Mouse (Mus musculus) CD8-positive naive resting alpha-beta T cell, adult 2 months (primary cell): ENCODE results near the gene Tm9sf2.
"Not testable (repeated sequence)": the region's sequence is repeated elsewhere in the genome, so short reads cannot be mapped to it uniquely, and the experiment has no call there.

ENCODE experiments used
- DNase-seq, 2 experiments: peaks; one replicate each; pipeline ENCODE4 v3.0.0; 2022; ENCODE audit warnings: low read depth in 2 of 2, low spot score in 2 of 2

Tm9sf2 gene

DNA sequence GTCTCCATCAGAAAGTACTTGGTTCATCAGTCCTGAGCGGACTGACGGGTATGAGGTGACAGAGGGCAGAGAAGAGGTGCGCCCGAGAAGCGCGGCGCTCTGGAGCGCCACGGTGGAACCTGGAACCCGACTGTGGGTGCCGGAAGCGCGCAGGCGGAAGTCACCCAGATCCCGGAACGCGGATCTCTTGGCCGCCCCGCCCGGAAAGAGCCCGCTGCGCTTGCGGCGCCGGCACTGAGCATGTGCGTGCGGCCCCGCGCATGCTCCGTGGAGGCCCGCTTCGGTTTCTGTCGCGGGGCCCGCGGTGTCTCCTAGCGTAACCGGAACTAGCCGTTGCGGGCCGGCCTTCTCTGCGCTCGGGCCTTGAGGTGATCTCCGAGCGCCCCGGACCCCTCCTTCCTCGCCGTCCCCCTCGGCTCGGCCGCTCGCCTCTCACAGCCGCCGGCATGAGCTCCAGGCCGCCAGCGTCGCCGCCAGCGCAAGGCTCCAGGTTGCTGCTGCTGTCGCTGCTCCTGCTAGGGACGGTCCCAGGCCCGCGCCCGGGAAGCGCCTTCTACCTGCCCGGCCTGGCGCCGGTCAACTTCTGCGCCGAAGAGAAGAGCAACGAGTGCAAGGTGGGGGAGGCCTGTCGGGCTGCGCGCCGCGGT is at the start of gene Tm9sf2:
Gene Tm9sf2 (plus strand): TSS at position 217 of the 647 bp plus-strand sequence.
- DNase-seq: peak; percentile 87 to 91

GRCm38 (mm10) chr14:122057941-122058346 is 48.9 kb upstream of the Tm9sf2 start:
- DNase-seq: no peak

DNA sequence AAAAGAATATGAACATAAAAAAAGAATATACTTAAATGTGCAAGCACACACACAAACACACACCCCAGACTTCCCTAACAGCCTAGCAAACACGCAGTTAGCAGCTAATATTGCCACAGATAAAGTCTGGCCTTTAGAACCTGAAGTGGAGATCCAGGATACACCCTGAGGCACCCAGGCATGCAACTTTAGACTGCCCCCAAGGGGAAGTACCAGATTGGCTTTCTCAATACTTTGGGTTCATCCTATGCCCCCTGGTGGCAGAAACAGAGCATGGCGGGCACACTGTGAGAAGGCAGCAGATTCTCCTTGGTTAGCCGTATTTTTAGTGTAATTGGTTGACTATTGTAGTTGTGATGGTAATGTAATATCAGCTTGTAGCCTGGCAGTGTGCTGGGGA is 46.2 kb upstream of the Tm9sf2 start:
- DNase-seq: peak; percentile 82 to 93

DNA sequence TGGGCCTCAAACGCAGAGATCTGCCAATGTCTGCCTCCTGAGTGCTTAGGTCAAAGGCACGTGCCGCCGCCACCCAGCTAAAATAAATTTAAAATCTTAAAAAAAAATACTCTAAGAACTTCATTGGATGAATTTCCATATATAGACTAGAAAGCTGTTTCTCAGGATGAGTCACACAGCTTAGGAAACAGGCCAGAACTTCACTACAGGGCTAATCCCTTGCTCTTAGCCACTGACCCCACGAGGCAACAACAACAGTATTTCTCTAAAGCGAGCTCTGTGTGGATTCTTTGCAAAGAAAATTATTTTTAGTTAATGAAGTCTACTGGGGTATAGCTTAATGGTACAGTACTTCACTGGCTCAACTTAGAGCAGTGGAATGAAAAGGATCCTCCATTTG is 45.5 kb upstream of the Tm9sf2 start:
- no peak for DNase-seq

DNA sequence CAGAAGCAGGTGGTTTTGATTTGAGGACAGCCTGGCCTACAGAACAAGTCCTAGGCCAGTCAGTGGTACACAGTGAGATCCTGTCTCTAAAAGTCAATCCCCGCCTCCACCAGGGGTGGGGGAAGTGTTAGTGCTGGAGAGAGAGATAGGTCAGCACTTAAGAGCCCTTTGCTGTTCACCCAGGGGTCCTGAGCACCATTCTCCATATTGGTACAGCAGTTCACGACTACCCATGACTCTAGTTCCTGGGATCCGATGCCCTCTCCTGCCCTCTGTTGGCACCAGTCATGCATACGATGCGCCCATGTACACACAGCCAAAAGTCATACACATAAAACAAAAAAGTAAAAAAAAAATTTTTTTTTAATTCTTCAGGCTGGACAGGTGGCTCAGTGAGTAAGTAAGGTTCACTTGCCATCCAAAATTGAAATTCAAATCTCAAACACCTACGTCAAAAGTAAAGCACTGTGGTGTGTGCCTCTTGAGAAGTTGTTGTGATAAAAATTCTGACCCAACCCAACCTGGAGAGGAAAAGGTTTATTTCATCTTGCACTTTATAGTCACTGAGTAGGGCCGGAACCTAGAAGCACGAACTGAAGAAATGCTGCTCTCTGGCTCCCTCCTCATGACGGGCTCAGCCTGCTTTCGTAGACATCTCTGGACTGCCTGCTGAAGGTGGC is 44.3 kb upstream of the Tm9sf2 start:
- DNase-seq: peak; percentile 37 to 51

DNA sequence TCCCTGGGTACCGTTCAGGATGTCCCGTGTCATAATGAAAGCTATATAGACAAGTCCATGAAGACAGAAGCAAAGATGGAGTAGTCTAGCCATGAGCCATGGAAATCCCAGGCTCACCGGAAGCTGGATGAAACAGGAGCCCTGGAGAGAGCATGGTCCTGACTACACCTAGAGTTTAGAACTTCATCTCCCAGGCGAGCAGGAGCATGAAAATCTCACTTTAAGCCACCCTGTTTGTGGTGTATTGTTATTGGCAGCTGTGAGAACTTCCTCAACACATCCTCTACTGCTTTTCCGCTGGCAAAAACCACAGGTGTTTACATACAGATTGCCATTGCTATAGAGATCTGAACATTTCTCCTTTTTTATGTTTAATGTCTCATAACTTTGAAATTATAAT is 43.2 kb upstream of the Tm9sf2 start:
- DNase-seq: peak; percentile 33 to 53

DNA sequence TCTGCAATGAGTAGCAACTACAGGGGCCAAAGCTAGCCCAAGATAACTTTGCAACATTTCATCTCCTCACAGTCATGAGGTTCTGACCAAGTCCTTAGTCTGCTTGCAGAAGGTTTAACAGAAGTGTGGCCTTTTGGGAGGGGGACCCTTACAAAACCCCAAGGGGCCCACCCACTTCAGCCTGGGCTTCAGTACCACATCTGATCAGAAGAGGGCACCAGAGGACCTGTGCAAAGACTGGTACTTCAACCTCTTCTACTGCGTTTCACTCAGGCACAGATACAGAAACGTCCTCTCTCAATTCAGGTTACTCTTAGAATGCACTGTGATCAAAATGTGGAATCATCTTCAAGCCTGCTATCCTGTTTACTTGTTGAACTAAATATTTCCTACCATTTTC is 42.3 kb upstream of the Tm9sf2 start:
- peak; percentile 74 to 83 for DNase-seq

DNA sequence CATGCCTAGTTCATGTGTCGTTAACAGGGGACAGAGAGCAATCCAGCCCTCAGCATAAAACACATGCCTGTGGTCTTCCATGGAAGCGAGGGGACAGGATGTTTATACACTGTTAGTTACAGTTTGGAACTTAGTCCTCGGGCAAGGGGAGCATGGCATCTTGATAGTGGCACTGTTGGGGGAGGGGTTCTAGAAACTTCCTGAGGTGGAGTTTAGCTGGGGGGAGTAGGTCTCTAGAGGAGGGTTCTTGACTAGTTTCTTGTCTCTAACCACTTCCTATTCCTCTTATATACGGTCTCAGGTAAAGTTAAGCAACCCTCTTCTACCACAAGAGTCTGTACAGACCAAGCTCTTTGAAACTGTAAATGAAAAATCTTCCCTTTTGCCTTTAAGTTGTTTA is 40.6 kb upstream of the Tm9sf2 start:
- DNase-seq: peak; percentile 50 to 72

DNA sequence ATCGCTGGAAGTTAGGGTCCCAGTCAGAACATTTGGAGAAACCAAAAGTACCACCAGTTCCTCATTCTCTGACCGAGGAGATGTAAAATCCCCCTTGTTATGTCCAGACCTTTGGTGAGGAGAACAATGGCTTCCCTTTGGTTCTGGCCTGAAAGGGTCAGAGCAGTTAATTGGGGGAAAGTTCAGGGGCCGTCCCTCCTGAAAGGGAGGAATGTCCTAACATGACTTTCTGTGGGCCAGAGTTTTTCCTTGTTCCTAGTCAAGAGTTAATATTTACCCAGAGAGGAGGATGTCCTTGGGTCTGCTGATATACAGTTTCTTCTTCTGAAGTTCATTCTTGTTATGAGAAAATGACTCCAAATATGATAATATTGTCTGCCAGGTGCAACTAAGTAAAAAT is 38.8 kb upstream of the Tm9sf2 start:
- DNase-seq: not testable (repeated sequence)

GRCm38 (mm10) chr14:122068801-122069695 is 37.8 kb upstream of the Tm9sf2 start:
- DNase-seq: no peak

DNA sequence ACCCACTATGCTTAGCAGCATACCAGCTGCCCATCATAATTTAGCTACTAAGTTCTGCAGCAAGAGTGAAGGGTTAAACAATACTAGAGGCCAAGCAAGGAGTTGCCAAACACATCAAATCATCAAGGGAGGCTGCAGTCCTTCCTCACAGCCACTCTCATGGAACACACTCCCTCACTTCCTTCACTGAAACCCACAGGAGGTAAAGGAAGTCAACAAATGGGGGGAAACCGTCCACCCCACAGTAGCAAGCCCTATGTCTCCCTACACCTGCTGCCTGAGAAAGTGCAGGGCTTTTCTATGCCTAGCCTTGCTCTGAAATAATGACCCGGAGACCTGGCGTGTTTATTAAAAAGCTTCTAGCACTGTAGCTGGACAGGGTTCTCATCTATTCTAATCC is 36.9 kb upstream of the Tm9sf2 start:
- DNase-seq: peak; percentile 30 to 45

DNA sequence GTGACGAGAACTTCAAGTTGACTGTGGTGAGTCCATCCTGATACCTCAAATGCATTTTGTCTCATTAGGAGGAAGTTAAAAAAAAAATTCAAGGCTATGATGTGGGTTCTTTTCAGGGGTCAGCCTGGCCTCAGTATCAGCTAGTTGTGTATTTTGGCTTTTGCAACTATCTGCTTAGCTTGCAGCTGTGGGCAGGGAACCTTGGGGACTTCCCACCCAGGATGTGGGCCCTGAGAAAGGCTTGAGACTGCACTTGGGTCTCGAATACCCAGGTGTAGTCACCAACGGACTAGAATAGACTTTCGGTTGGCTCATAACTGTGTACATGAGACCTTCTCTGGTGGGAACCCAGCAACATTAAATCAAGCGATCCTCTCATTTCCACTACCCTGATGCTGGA is 33.4 kb upstream of the Tm9sf2 start:
- no peak for DNase-seq

DNA sequence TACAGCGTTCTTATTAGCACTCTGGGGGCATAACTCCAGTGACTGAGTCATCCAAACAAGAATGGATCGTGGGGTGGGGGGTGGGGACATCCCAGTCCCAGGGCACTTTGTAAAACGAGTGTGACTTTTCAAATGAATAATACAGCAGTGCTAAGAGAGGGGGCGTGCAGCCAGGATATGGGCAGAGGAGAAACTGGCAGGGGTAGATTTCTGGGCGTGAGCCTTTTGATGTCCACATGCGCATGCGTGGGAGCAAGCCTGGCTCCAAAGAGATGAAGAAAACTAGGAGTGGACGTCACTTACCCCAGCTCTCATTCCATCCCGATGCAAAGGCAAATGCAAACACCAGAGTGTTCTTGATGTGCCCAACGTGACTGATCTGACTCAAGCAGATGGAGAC is 32.5 kb upstream of the Tm9sf2 start:
- no peak for DNase-seq

DNA sequence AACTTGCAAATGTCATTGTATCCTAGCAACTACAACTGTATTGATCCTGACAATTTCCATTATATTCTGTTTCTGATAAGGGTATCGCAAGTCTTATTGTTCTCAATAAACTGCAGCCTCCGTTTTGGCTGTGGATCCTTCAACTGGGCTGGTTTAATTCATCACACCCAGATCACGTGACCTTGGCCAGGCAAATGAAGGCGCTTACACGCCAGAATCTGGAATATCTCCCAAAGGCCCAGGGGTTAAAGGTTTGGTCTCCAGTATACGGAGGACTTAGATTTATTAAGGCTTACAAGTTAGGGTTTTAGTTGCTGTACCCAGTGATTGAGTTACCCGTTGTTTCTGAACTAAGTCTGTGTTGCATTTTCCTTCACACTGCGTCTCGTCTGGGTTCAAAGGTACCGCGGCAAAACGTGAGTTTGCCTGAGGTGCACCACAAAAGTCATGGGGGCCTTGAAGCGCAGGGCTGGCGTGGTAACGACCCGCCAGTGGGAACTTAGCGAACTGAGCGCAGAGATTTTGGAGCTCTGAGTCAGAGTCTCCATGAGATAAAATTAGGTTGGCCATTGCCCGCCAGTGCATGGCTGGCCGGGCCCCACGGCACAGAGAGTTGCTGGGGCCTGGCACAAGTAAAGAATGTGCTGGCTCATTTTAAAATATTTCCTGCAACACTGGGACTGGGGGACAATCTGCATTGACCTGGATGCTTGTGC is 31.2 kb upstream of the Tm9sf2 start:
- peak; percentile 50 to 57 for DNase-seq

DNA sequence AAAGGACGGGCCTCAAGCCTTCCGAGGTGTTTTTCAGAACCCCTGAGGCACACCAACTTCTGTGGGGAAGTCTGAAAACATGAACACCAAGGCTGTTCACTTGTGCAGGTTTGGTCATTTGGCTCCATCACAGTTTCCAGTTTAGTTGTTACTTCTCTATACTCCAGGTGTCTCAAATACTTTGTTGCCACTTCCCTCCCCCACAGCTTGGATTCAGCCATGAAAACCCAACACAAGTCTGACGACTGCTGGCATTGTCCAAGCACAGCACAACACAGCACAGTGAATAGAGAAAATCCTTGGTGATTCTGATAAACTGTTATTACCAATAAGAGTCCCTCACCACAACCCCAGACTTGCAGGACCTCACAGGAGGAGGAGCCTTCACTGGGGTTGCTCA is 29.8 kb upstream of the Tm9sf2 start:
- DNase-seq: no peak

GRCm38 (mm10) chr14:122079428-122079827 is 27.4 kb upstream of the Tm9sf2 start:
- peak; percentile 74 to 80 for DNase-seq

DNA sequence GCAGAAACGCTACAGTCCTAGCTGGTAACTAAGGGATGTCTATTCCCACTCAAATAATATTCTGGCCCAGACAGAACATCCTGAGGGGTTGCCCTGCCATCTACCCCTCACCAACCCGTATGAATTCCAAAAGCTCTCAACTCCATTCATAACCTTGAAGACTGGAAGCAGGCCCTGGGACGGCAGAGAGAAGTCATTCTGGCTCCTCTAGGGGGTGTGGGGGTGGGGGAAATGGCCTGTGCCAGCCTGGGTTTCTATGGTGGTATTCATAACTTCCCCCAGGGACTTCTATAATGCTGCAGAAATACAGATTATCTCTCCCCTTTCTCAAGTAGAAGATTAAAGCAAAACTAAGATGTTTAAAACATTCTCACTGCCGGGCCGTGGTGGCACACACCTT is 26.9 kb upstream of the Tm9sf2 start:
- DNase-seq: no peak

DNA sequence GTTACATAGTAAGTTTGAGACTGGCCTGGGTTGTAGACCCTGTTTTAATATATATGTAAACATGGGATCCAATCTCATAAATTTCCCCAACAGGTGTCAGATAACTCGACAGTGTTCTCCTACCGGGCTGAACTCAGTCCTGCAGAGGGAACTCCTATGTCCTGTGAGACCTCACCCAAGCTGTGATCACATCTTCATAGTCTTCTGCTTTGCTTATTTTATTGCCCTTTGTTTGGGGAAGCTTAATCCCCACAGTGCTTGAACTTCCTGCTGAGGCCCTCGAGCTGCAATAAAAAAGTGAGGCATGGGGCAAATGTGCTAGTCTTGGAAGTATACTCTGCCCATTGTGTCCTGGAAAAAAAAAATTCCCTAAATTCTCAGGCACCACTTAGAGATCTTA is 25.5 kb upstream of the Tm9sf2 start:
- no peak for DNase-seq

DNA sequence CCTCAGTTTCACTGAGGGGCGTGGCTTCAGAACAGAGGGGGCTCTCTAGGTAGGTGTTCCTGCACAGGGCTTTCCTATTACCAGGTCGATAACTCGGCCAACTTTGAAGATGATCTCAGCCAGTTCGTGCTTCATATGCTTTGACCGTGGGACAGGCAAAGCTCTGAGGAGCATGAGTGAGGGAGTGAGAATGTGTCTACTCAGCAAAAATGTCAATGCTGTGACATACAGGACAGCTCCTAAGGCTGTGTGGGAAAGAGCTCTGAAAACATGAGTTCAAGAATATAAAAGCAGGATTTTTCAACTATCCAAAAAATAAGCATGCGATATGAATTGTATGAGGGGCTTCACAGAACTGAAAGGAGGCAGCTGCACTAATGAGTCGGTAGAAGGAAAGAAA is 23.3 kb upstream of the Tm9sf2 start:
- no peak for DNase-seq

- no peak for DNase-seq
These were observed 18.9 kb upstream of the Tm9sf2 start for GRCm38 (mm10) chr14:122087956-122088355.

GRCm38 (mm10) chr14:122092363-122092762 is 14.5 kb upstream of the Tm9sf2 start:
- DNase-seq: no peak
